Mouse (Mus musculus): ENCODE measurements around the gene Mtus2. TPM values are rescaled to one million over a fixed set of nuclear protein-coding genes. Genes with fewer than 3 reads are reported as not detected.

Gene Mtus2
- polyA plus RNA-seq, 1 experiment from 2014 or later = 18.1 TPM

DNA sequence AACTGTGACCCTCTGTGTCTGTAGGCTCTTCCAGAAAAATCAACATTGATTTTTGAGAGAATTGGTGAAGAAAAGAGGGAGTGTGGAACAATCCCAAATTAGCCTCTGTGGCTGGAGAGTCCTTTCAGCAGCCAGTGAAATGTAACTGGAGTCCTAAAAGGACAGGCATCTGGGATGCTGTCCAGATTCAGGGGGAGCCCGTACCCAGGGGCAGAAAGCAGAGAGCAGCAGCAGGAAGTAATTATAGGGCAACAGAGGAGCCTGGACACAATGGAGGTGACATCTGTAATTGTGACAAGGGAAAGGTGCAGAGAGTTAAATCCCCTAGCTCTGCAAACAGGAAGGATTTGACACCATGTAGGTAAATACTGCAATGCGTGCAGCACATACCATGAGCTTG lies 291.1 kb downstream of the Mtus2 start:
- 39% methylated on average over 2 of the region's 2 CpGs for WGBS
- Histone ChIP-seq H3K9ac (replicated peaks; ENCODE audit: low read depth, low read length) (no peak overlapping the region), H3K36me3 (ENCODE audit: control insufficient read depth, insufficient read depth, low read length) (no peaks in the 10 kb centered on the region), H3K9me3 (ENCODE audit: control insufficient read depth, low read depth, low read length) (no peaks in the 10 kb centered on the region; the same call in 1 of the 2 replicates), H3K4me2 (replicated peaks; ENCODE audit: low read depth, low read length) (no peak overlapping the region), H3K27me3 (ENCODE audit: control insufficient read depth, insufficient read depth, low read length) (no peaks in the 10 kb centered on the region), H3K4me3 (ENCODE audit: low read depth, low read length) (no peak overlapping the region), H3K4me1 (ENCODE audit: control insufficient read depth, insufficient read depth, low read length) (no peaks in the 10 kb centered on the region), H3K27ac (ENCODE audit: low read length) (no peak overlapping the region)
- ATAC-seq (ENCODE audit: insufficient number of reproducible peaks, insufficient read depth, low FRiP score, low read depth) = no peak

DNA sequence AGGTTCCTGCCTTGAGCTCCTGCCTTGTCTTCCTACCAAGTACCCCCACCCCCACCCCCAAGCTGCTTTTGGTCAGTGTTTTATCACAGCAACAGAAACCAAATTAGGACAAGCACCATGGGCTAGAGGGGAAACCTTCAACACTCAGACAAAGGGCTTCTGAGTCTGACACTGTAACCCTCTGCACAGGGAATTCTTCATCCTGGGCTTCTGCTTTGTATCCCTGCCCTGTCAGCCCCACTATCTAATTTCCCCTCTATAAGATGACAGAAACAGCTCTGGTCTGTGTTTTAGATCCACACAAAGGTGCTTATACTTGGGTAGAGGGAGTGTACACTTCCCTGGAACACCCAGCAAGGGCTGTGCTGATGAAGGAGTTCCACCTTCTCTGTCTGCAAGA lies 294.7 kb downstream of the Mtus2 start:
- Histone ChIP-seq H3K9me3 (ENCODE audit: control insufficient read depth, low read depth, low read length) (no peaks in the 10 kb centered on the region), H3K27ac (ENCODE audit: low read length) (no peak overlapping the region; the same call in 1 of the 2 replicates), H3K9ac (replicated peaks; ENCODE audit: low read depth, low read length) (no peak overlapping the region), H3K36me3 (ENCODE audit: control insufficient read depth, insufficient read depth, low read length) (no peaks in the 10 kb centered on the region), H3K27me3 (ENCODE audit: control insufficient read depth, insufficient read depth, low read length) (no peaks in the 10 kb centered on the region), H3K4me1 (ENCODE audit: control insufficient read depth, insufficient read depth, low read length) (no peaks in the 10 kb centered on the region), H3K4me2 (replicated peaks; ENCODE audit: low read depth, low read length) (no peak overlapping the region), H3K4me3 (ENCODE audit: low read depth, low read length) (no peak overlapping the region)
- no peak for ATAC-seq (ENCODE audit: insufficient number of reproducible peaks, insufficient read depth, low FRiP score, low read depth)

DNA sequence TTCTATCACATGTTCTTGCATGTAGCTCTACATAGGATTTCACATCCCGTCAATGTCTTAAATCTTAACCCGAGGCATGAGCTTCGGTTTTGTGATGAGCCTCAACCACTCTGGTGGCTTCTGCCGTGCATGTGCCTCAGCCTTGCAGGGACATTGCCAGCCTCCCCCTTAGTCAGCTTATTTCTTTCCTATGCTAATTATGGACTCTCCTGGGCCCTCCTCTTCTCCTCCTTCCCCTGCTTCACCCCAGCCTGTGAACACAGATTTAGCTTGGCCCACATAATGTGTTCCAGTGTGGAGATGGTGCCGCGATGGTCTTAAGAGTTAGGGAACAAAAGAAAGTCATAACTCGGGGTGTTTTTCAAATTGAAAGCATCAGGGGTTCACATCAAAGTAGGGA lies 304.9 kb downstream of the Mtus2 start:
- Histone ChIP-seq H3K27me3 (ENCODE audit: control insufficient read depth, insufficient read depth, low read length) (no peaks in the 10 kb centered on the region), H3K9me3 (ENCODE audit: control insufficient read depth, low read depth, low read length) (no peaks in the 10 kb centered on the region), H3K4me3 (ENCODE audit: low read depth, low read length) (no peak overlapping the region), H3K36me3 (ENCODE audit: control insufficient read depth, insufficient read depth, low read length) (no peaks in the 10 kb centered on the region), H3K9ac (replicated peaks; ENCODE audit: low read depth, low read length) (no peak overlapping the region), H3K27ac (ENCODE audit: low read length) (no peak overlapping the region), H3K4me2 (replicated peaks; ENCODE audit: low read depth, low read length) (no peak overlapping the region), H3K4me1 (ENCODE audit: control insufficient read depth, insufficient read depth, low read length) (no peaks in the 10 kb centered on the region)
- ATAC-seq (ENCODE audit: insufficient number of reproducible peaks, insufficient read depth, low FRiP score, low read depth) = no peak
- 87% methylated on average over 7 of the region's 7 CpGs for WGBS

GRCm38 (mm10) chr5:148264819-148265707 lies 307.9 kb downstream of the Mtus2 start:
- H3K4me1 ChIP-seq (ENCODE audit: control insufficient read depth, insufficient read depth, low read length) = no peaks in the 10 kb centered on the region
- H3K27ac ChIP-seq (ENCODE audit: low read length) = no peak overlapping the region
- H3K36me3 ChIP-seq (ENCODE audit: control insufficient read depth, insufficient read depth, low read length) = no peaks in the 10 kb centered on the region
- H3K4me3 ChIP-seq (ENCODE audit: low read depth, low read length) = peak overlapping the region; percentile 51
- no peaks in the 10 kb centered on the region for H3K27me3 ChIP-seq (ENCODE audit: control insufficient read depth, insufficient read depth, low read length)
- peak; percentile 75 for ATAC-seq (ENCODE audit: insufficient number of reproducible peaks, insufficient read depth, low FRiP score, low read depth)
- H3K9ac ChIP-seq (replicated peaks; ENCODE audit: low read depth, low read length) = peak overlapping the region; percentile 21; the same call in 1 of the 2 replicates
- H3K4me2 ChIP-seq (replicated peaks; ENCODE audit: low read depth, low read length) = peak overlapping the region; percentile 73
- no peaks in the 10 kb centered on the region for H3K9me3 ChIP-seq (ENCODE audit: control insufficient read depth, low read depth, low read length)
- WGBS = under 1% methylated on average over 32 of the region's 32 CpGs

- ATAC-seq (ENCODE audit: insufficient number of reproducible peaks, insufficient read depth, low FRiP score, low read depth) = no peak
- Histone ChIP-seq H3K27me3 (ENCODE audit: control insufficient read depth, insufficient read depth, low read length) (no peaks in the 10 kb centered on the region), H3K9me3 (ENCODE audit: control insufficient read depth, low read depth, low read length) (no peaks in the 10 kb centered on the region), H3K36me3 (ENCODE audit: control insufficient read depth, insufficient read depth, low read length) (no peaks in the 10 kb centered on the region), H3K27ac (ENCODE audit: low read length) (no peak overlapping the region), H3K4me2 (replicated peaks; ENCODE audit: low read depth, low read length) (no peak overlapping the region), H3K9ac (replicated peaks; ENCODE audit: low read depth, low read length) (no peak overlapping the region), H3K4me1 (ENCODE audit: control insufficient read depth, insufficient read depth, low read length) (0 out of 2 replicates have a peak, but pooled peaks cover under 1% of the 10 kb centered on the region), H3K4me3 (ENCODE audit: low read depth, low read length) (no peak overlapping the region)
- 67% methylated on average over 2 of the region's 2 CpGs for WGBS
Observed at GRCm38 (mm10) chr5:148266841-148267240, 309.7 kb downstream of the Mtus2 start.

- Histone ChIP-seq H3K36me3 (ENCODE audit: control insufficient read depth, insufficient read depth, low read length) (no peaks in the 10 kb centered on the region), H3K27ac (ENCODE audit: low read length) (no peak overlapping the region), H3K9ac (replicated peaks; ENCODE audit: low read depth, low read length) (no peak overlapping the region), H3K4me2 (replicated peaks; ENCODE audit: low read depth, low read length) (no peak overlapping the region), H3K4me3 (ENCODE audit: low read depth, low read length) (no peak overlapping the region), H3K27me3 (ENCODE audit: control insufficient read depth, insufficient read depth, low read length) (no peaks in the 10 kb centered on the region), H3K9me3 (ENCODE audit: control insufficient read depth, low read depth, low read length) (no peaks in the 10 kb centered on the region), H3K4me1 (ENCODE audit: control insufficient read depth, insufficient read depth, low read length) (0 out of 2 replicates have a peak, but pooled peaks cover 4% of the 10 kb centered on the region)
- WGBS = 58% methylated on average over 4 of the region's 4 CpGs
- no peak for ATAC-seq (ENCODE audit: insufficient number of reproducible peaks, insufficient read depth, low FRiP score, low read depth)
Observed at GRCm38 (mm10) chr5:148267446-148267845, 310.3 kb downstream of the Mtus2 start.

GRCm38 (mm10) chr5:148272065-148272464 lies 314.9 kb downstream of the Mtus2 start:
- Histone ChIP-seq H3K4me1 (ENCODE audit: control insufficient read depth, insufficient read depth, low read length) (0 out of 2 replicates have a peak, but pooled peaks cover 4% of the 10 kb centered on the region), H3K4me2 (replicated peaks; ENCODE audit: low read depth, low read length) (no peak overlapping the region), H3K9ac (replicated peaks; ENCODE audit: low read depth, low read length) (no peak overlapping the region), H3K9me3 (ENCODE audit: control insufficient read depth, low read depth, low read length) (no peaks in the 10 kb centered on the region), H3K36me3 (ENCODE audit: control insufficient read depth, insufficient read depth, low read length) (no peaks in the 10 kb centered on the region), H3K27ac (ENCODE audit: low read length) (no peak overlapping the region), H3K4me3 (ENCODE audit: low read depth, low read length) (no peak overlapping the region), H3K27me3 (ENCODE audit: control insufficient read depth, insufficient read depth, low read length) (no peaks in the 10 kb centered on the region)
- WGBS = 35% methylated on average over 6 of the region's 6 CpGs
- peak; percentile 84; the same call in 1 of the 2 replicates for ATAC-seq (ENCODE audit: insufficient number of reproducible peaks, insufficient read depth, low FRiP score, low read depth)

DNA sequence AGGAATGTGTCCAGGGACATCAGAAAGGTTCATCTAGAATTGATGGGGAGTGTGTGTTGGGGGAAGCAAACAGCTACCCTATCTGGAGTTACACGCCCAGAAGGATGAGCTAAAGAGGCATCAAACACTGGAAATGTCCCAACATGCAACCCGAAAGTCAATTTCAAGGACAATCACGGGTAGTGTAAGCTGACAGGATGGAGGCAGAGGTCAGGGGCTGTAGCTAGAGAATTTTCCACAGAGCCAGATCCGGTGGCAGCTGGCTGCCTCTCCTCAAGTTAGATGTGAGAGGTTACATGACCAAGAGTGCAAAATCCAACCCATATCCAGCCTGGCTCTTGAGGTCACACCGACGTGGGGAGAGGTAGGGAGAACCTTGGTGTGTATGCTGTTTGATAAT lies 315.7 kb downstream of the Mtus2 start:
- no peak overlapping the region; the same call in 1 of the 2 replicates for H3K27ac ChIP-seq (ENCODE audit: low read length)
- H3K36me3 ChIP-seq (ENCODE audit: control insufficient read depth, insufficient read depth, low read length) = no peaks in the 10 kb centered on the region
- H3K4me1 ChIP-seq (ENCODE audit: control insufficient read depth, insufficient read depth, low read length) = 0 out of 2 replicates have a peak, but pooled peaks cover 4% of the 10 kb centered on the region
- H3K4me3 ChIP-seq (ENCODE audit: low read depth, low read length) = no peak overlapping the region
- no peak for ATAC-seq (ENCODE audit: insufficient number of reproducible peaks, insufficient read depth, low FRiP score, low read depth)
- WGBS = 80% methylated on average over 6 of the region's 6 CpGs
- H3K9me3 ChIP-seq (ENCODE audit: control insufficient read depth, low read depth, low read length) = no peaks in the 10 kb centered on the region
- no peak overlapping the region for H3K4me2 ChIP-seq (replicated peaks; ENCODE audit: low read depth, low read length)
- no peak overlapping the region for H3K9ac ChIP-seq (replicated peaks; ENCODE audit: low read depth, low read length)
- H3K27me3 ChIP-seq (ENCODE audit: control insufficient read depth, insufficient read depth, low read length) = no peaks in the 10 kb centered on the region

Measured in stomach, embryonic 14.5 days (tissue).